ENCODE assay signal across 12 mouse cellular contexts in the genomic region with DNA sequence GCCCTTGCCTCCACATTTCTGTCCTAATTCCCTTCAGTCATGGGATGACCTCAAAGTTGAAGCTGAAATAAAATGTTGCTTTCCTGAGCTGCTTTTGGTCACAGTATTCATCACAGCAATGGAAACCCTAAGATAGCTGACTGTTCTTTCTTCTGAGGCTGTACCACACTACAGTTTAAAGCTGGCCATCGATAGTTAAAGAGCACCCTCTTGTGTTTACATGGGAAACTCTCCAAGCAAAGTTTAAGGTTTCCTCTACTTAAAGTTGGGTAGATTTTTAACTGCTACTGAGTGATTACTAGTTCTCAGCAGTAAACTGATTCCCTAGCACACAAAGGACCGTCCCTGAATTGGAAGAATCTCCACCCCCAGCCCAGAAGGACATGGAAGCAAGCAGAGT. TPM values are rescaled to one million over a fixed set of nuclear protein-coding genes. Genes with fewer than 3 reads are reported as not detected.
DNase-seq lines count a peak whose midpoint lies in the region; ATAC-seq and TF ChIP-seq lines count a peak whose summit lies in the region.
"Had no signal": no experiment of that assay in that cellular context is flagged by ENCODE, and none has a peak within 500 bp of the region (broad histone marks: within the 10 kb centered on the region; RNA-seq: fewer than 3 reads in every experiment).

No protein-coding gene starts in this region.

- H3K4me2 ChIP-seq in kidney, embryonic 16.5 days (replicated peaks; ENCODE audit: low read depth, low read length): no peak overlapping the region
- H3K4me2 ChIP-seq: limb, embryonic 15.5 days had no signal

- H3K27me3 ChIP-seq in kidney, adult 2 months (replicated peaks; ENCODE audit: control insufficient read depth, insufficient read depth, low read length): no peaks in the 10 kb centered on the region
- no peaks in the 10 kb centered on the region for H3K27me3 ChIP-seq in kidney, embryonic 16.5 days (ENCODE audit: insufficient read depth, low read length)
- H3K27me3 ChIP-seq: limb, embryonic 15.5 days had no signal

- TF ChIP-seq POLR2A in kidney, adult 2 months (IDR thresholded peaks at IDR 0.05; ENCODE audit: low read depth, low read length): no peak
- no peak for TF ChIP-seq POLR2A in bone marrow, adult 2 months (IDR thresholded peaks at IDR 0.05; ENCODE audit: borderline replicate concordance, control insufficient read depth, low read depth, low read length)

- peaks cover 10% of the 10 kb centered on the region; the same call in 1 of the 2 replicates for H3K4me1 ChIP-seq in kidney, adult 2 months (ENCODE audit: control insufficient read depth, insufficient read depth, low read length)
- no peaks in the 10 kb centered on the region for H3K4me1 ChIP-seq in kidney, embryonic 16.5 days (ENCODE audit: insufficient read depth, low read length)
- H3K4me1 ChIP-seq in bone marrow, adult 2 months (ENCODE audit: control insufficient read depth, insufficient read depth, low read length): no peaks in the 10 kb centered on the region
- H3K4me1 ChIP-seq: limb, embryonic 15.5 days had no signal

- WGBS in kidney, adult 2 months: 8% methylated on average over 2 of the region's 2 CpGs
- WGBS in kidney, embryonic 16.5 days: 35% methylated on average over 2 of the region's 2 CpGs
- 37% methylated on average over 2 of the region's 2 CpGs for WGBS in bone marrow, adult 2 months

- no peak overlapping the region for H3K9ac ChIP-seq in kidney, embryonic 16.5 days (replicated peaks; ENCODE audit: low read length)
- H3K9ac ChIP-seq: limb, embryonic 15.5 days had no signal

- no peaks in the 10 kb centered on the region for H3K9me3 ChIP-seq in kidney, embryonic 16.5 days (ENCODE audit: low read length)
- H3K9me3 ChIP-seq: limb, embryonic 15.5 days had no signal

- no peak overlapping the region for H3K27ac ChIP-seq in kidney, adult 2 months (ENCODE audit: insufficient read depth, low read depth, low read length)
- H3K27ac ChIP-seq in kidney, embryonic 16.5 days (ENCODE audit: low read length): no peak overlapping the region
- H3K27ac ChIP-seq in bone marrow, adult 2 months (ENCODE audit: control insufficient read depth, insufficient read depth, low read depth, low read length, poor library complexity): no peak overlapping the region
- H3K27ac ChIP-seq: limb, embryonic 15.5 days had no signal

- DNase-seq in kidney, adult 2 months: peak; percentile 53
- DNase-seq in CD8-positive naive resting alpha-beta T cell, adult 2 months (ENCODE audit: low read depth in 2 of 2, low spot score in 2 of 2): peak; percentile 14 to 35
- peak; percentile 53 for DNase-seq in lung, postnatal 36 days
- no peak for DNase-seq in left cerebral cortex, postnatal 4 days
- no peak for DNase-seq in heart, postnatal 25 days (ENCODE audit: low spot score)
- DNase-seq in cerebellum, adult 8-10 months: no peak
- DNase-seq: adrenal gland, adult 2 months; heart, postnatal 14 days; thymus, postnatal 25 days had no signal

- ATAC-seq in kidney, embryonic 16.5 days (ENCODE audit: low FRiP score, low TSS enrichment): no peak

- intact Hi-C loops in left cerebral cortex, postnatal 4 days (cut with DNase I): loop anchor here (5.0 kb wide), 1 partner anchor 76 kb away; no protein-coding TSS in a partner anchor
- intact Hi-C loops in heart, postnatal 25 days (cut with DNase I): loop anchor here (1.0 to 10.0 kb wide), 3 partner anchors 51 to 181 kb away; no protein-coding TSS in a partner anchor

- H3K36me3 ChIP-seq in kidney, adult 2 months (ENCODE audit: control insufficient read depth, insufficient read depth, low read length): peaks cover 1% of the 10 kb centered on the region
- H3K36me3 ChIP-seq in kidney, embryonic 16.5 days (ENCODE audit: insufficient read depth, low read length): peaks cover 64% of the 10 kb centered on the region

- H3K4me3 ChIP-seq in kidney, adult 2 months (ENCODE audit: insufficient read depth, low read depth, low read length): no peak overlapping the region
- H3K4me3 ChIP-seq in kidney, embryonic 16.5 days (ENCODE audit: low read length): no peak overlapping the region
- H3K4me3 ChIP-seq in bone marrow, adult 2 months (replicated peaks; ENCODE audit: control insufficient read depth, low read depth, low read length): no peak overlapping the region
- H3K4me3 ChIP-seq: limb, embryonic 15.5 days had no signal

- TF ChIP-seq CTCF in kidney, adult 2 months (conservative IDR thresholded peaks at IDR 0.05; ENCODE audit: insufficient read depth, insufficient read length, low read depth, low read length): 0 out of 2 replicates have a peak, but pooled peaks have one; percentile 26
- 0 out of 2 replicates have a peak, but pooled peaks have one; percentile 8 for TF ChIP-seq CTCF in bone marrow, adult 2 months (IDR thresholded peaks at IDR 0.05; ENCODE audit: control insufficient read depth, insufficient read depth, low read length)

RNA-seq across cellular contexts. Expression of a gene that starts 13.9 kb away (rescaled TPM):
- polyA plus RNA-seq in kidney, adult 2 months (2012; rRNA removed): 23.0 and 29.2 TPM in 2 replicates
- 337 and 347 TPM in 2 replicates for polyA plus RNA-seq in kidney, embryonic 16.5 days (2015; fragmentation: Nextera tagmentation; extraction: Ambion mirVana)
- 66.8 and 78.5 TPM in 2 replicates for polyA plus RNA-seq in bone marrow, adult 2 months (2011; ENCODE audit: insufficient read depth, insufficient read length, low replicate concordance, missing spikeins)
- total RNA-seq in left cerebral cortex, postnatal 4 days (2021): 100 to 1,000 TPM; 119 to 129 TPM
- 10 to 100 TPM; 35.2 to 37.2 TPM for total RNA-seq in heart, postnatal 25 days (2021)

RNA-seq across cellular contexts. Expression of a gene that starts 27.0 kb away (rescaled TPM):
- 23.9 and 25.9 TPM in 2 replicates for polyA plus RNA-seq in kidney, adult 2 months (2012; rRNA removed)
- polyA plus RNA-seq in kidney, embryonic 16.5 days (2015; fragmentation: Nextera tagmentation; extraction: Ambion mirVana): 14.8 and 14.9 TPM in 2 replicates
- polyA plus RNA-seq in bone marrow, adult 2 months (2011; ENCODE audit: insufficient read depth, insufficient read length, low replicate concordance, missing spikeins): 56.8 and 95.0 TPM in 2 replicates
- 10 to 100 TPM; 67.8 to 68.5 TPM for total RNA-seq in left cerebral cortex, postnatal 4 days (2021)
- 10 to 100 TPM; 29.0 to 29.9 TPM for total RNA-seq in heart, postnatal 25 days (2021)

Comparison
In these comparisons a context has a peak if more than half of its experiments do, and no peak if none do; other contexts are left out.
1. DNase-seq: peak in kidney, adult 2 months (single experiment), CD8-positive naive resting alpha-beta T cell, adult 2 months (2 of 2) and lung, postnatal 36 days (single experiment); none in left cerebral cortex, postnatal 4 days (single experiment), heart, postnatal 25 days (single experiment) and cerebellum, adult 8-10 months (single experiment).